Mouse (Mus musculus): ENCODE data around the gene Rgs3. TPM values are rescaled to one million over a fixed set of nuclear protein-coding genes. Genes with fewer than 3 reads are reported as not detected.

Rgs3 gene
- total RNA-seq, 2 experiments from 2014 or later = 37.0 to 58.7 TPM

- no peak for DNase-seq
These were observed 67.7 kb downstream of the Rgs3 start for GRCm38 (mm10) chr4:62627331-62627730.

DNA sequence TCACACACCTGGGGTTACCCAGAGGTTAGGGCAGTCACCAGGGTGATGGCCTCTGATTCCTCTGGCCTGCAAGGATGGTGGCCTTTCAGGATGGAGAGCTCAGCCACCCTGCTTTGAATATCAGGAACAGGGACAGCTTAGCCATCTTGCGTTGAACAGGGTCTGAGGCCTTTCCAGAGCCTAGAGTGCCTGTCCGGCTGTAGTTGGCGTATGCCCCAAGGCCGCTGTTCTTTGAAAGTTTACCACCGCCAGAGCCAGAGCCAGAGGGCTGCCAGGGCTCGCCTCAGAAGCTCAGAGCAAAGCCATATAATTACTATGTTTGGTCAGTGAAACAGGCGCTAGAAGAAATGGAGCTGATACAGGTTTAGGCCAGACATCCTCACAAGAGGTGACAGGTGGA, 68.9 kb downstream of the Rgs3 start:
- DNase-seq = peak; percentile 73

DNA sequence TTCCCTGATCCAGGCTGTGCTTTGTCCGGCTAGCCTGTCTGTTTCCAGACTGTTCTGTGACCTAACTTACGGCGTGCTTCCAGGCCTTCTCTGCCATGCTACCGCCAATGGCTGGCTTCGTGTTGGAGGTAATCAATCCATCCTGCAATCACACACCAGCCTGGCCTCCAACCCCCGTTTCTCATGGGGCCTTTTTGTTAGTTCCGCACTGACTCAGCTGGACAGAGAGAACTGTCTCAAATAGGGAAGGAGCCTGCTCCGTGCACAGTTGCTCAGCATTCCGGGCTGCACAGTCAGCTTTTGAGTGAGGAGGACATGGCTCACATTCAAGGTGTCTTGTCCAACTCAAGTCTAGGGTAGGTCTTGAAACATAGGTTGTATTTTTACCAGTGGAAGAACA, 69.8 kb downstream of the Rgs3 start:
- DNase-seq = no peak

DNA sequence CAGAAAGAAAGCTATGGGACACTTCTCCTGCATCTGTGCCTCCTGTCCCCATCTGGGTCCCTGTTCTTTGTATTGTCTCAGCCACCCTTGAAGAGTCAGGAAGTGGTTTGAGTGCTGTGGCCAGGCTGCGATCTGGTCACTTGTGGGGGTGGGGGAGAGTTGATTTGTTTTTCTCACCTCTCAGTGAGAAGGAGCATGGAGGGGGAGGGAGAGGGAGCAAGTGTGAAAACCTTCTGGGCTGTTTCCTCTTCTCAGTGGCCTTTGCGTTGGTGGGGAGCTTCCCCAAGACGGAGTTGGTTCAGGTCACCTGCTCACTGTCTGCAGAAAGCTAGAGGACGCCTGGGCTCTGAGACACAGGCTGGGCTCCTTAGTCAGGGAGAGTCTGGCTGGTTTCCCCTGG, 70.3 kb downstream of the Rgs3 start:
- no peak for DNase-seq

GRCm38 (mm10) chr4:62633243-62633642, 73.6 kb downstream of the Rgs3 start:
- DNase-seq = no peak

- peak; percentile 62 for DNase-seq
These were observed 74.5 kb downstream of the Rgs3 start for GRCm38 (mm10) chr4:62634054-62634591.

- DNase-seq = no peak
These were observed 75.2 kb downstream of the Rgs3 start for GRCm38 (mm10) chr4:62634840-62635239.

DNA sequence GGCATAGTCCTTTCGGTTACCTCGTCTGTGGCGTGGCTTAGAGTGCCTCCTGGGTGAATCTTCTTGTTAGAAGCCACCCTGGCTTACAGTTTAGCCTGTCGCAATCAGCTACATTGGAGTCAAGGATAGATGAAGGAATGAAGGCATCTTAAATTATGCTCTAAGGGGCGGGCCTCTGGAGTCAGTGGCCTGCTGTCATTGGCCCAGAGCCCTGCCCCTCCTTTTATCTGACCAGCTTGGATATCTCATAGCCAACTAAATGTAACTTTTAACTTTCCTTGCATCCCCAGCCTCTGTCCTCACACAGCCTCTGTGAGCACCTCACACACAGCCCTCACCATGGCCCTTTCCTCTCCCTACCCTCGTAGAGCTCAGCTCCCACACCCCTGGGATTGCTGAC, 76.4 kb downstream of the Rgs3 start:
- no peak for DNase-seq

GRCm38 (mm10) chr4:62637856-62638604, 78.4 kb downstream of the Rgs3 start:
- no peak for DNase-seq

DNA sequence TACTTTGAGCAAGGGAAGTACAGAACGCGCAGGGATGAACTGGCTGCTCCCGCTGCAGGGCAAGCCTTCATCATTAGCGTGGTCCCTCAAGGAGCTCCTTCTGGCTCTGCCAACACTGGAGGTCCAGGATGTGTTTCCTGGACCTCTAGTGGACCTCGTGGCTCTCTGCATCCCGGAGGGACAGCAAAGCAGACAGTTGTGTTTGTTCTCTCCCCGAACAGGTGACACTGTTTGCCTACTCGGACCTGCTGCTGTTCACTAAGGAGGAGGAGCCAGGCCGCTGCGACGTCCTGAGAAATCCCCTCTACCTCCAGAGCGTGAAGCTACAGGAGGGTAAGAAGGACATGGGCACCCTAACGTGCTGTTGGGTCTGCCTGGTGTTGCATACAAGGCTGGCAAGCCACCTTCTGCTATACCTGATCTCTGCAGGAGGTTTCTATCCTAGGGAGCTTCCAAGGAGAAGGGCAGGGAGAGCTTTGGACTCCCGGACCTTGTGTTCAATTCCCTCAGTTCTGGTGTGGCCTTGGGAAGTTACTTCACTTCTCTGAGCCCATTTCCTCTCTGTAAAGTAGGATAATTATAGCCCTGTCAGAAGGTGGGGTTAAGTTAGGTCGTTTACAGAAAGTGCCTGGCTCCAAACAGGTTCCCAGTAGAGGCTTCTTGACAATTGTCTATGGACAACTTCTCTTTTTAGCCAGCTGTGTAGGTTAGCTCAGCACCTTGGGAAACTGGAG, 81.0 kb downstream of the Rgs3 start:
- DNase-seq = no peak

DNA sequence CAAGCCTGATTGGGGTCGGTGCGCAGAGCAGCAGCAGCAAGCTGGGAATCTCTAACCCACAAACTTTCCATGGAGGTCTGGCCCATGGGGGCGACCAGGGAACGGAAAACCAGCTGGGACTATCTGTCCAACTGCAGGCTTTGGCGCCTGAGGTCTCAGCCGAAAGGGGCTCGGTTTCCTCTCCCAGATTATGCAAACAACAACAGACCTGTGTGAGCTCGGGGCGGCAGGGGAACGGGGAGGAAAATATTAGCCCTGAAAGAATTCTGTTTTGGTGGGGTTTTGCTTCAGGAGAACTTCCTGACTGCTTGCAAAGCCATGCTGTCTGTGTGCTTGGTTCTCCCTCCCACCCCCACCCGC, 81.6 kb downstream of the Rgs3 start:
- no peak for DNase-seq

- no peak for DNase-seq
These were observed 82.0 kb downstream of the Rgs3 start for GRCm38 (mm10) chr4:62641656-62642055.

DNA sequence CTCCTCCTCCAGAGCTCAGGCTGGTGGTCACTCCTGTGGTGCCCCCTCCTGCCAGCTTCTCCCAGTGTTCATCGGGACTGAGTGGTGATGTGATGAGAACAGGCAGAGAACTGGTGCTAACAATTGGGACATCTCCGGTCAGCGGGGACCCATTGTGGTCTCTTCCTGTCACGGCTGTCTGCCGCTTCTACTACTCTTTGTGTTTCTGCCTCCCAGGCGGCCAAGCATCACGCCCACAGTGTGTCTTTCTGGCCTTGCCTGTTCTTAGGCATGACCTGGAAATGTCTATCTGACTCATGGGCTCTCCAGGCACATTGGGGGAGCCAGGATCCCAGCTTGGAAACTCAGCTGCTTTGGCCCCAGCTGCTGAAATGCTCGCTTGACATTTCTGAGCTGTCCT, 83.8 kb downstream of the Rgs3 start:
- DNase-seq = peak; percentile 53

DNA sequence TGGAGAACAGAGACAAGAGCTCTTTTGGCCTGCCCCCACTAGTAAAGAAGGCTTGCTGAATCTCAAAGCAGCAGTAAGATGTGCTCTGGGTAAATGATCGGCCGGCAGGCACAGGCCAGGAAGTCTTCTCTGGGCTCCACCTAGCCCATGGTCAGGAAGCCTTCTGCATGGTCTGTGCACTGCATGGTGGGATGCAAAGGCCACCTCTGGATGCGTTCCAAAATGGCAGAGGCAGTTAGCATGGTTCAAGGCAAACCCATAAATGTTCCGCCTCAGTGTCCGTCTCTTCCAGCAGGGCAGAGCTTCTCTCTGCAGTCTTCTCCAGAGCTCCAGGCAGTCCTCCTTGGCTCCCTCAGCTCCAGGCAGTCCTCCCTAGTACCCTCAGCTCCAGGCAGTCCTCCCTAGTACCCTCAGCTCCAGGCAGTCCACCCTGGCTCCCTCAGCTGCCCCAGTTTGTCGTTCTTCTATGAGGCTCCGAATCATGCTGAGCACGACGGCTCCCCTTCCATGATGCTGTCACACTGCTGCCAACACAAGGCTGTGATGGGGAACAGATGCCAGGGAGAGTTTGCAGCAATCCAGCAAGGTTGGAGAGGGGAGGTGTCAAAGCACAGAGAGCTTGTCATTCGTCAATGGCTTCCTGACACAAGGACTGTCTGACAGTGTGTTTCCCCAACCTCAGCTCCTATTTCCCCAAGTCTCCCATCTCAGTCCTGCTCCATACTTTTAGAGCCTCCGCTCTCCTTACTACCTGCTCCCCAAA, 84.6 kb downstream of the Rgs3 start:
- DNase-seq = no peak

DNA sequence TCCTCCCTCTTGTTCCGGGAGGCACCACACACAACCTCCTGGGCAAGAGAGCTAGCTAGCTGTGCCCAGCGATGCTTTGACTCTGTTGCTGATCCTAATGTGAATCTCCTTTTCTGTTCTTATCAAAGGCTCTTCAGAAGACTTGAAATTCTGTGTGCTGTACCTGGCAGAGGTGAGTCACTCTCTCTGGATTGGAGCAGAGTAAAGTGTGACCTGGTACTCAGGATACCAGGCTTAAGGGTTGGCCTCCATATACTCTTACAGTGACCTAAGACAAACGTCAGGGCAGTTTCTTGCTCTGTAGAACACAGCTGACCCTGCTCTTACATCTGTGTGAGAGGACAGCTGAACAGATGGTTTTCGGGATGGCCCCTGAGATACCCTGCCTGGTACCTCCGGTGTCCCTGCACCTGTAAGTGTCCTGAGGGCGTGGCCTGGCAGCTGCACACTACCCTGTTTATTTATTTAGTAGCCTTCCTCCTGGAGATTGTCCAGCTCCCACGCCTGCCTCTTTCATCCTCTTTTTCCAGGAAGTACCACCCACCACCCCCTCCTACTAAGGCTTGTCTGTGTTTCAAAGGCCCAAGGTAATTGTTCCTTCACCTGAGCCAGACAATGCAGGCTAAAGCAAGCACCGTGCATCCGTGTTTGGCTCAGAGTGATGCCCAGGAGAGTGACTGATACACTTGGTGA, 87.1 kb downstream of the Rgs3 start:
- no peak for DNase-seq

DNA sequence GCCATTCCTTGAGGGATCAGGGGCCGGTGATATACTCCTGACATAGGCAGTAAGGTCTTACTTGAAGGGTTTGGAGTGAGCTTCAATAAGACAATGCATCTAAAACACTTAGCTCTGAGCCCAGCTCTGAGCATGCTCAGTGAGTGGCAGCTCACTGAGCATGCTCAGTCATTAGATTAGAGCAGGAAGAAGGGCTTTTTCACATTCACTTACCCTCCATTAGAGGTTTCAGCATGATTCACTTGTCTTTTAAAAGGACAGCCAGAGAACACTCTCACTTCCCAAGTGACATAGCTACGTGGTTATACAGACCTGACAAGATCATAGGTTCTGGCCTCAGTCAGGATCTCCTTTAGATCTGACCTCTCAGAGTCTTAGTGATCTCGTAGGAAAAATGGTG, 89.2 kb downstream of the Rgs3 start:
- DNase-seq = no peak

DNA sequence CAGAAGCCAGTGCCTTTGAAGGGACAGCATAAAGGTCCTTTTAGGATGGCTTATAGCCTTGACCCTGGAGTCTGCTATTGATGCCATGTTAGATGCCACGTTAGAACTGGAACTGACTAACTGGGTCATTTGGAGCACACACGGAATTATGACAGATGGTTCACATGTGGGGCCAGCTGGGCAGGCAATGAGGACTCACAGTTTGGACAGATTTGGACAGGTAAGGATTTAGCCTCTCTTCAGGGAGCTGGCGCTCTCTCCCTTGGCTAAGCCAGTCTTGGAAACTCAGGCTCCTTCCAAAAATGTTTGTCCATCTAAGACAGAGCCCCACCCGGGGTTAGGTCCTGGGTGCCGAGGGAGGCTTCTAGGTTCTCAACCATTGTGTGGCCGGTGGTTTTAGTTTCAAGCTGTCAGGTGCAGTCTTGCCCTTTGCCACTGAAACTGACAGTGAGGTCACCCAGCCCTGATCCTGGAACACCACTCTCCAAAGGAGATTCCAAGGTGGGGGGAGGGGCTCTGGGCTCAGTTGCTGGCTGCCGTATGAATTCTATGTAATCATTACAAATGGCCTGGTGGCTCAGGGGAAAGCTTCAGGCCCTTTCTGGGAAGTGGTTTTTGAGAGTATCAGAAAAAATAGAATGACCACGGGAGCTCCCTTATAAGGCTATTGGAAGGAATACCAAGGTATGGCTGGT, 90.0 kb downstream of the Rgs3 start:
- DNase-seq = no peak

- DNase-seq = no peak
These were observed 91.6 kb downstream of the Rgs3 start for GRCm38 (mm10) chr4:62651179-62651760.

GRCm38 (mm10) chr4:62652215-62652614, 92.6 kb downstream of the Rgs3 start:
- DNase-seq = no peak

DNA sequence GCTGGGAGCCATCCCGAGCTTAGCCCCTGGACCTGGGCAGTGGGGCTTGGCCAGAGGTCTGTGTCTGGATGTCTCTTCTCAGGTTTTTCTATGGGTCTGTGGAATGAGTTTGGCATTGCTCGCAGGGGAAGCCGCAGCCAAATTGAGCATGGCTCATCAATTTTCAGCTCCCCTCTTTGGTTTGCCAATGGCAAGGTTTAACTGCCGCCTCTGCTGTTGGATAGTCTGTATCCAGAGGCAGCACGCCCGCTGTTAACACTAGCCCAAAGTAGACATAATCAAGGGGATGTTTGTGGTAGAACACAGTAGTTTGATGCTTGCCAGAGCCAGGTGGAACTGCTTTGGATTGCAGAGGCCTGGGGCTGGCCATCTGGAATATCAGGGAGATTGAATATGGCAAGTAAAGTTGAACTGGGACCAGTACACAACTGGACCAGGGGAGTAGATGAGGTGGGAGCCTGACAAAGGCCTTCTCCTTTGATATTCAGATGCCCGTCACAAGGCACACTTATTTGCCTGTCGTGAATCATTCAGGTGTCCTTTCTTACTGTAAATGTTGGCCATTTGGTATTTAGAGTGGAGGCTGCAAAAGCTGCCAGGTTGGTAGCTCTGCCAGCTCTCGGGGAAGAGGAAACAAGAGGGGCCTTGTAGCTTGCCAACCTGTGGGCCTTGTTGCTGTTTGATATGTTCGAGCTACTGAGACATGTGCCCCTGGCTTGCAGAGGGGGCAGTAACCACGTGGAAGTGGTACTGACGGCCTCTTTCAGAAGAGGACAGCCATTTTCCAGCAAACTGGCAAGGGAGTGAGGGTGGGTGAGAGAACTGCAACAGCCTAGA, 93.5 kb downstream of the Rgs3 start:
- DNase-seq = no peak
